Mouse (Mus musculus): Measurements from ENCODE around the gene Cenpa. TPM values are rescaled to one million over a fixed set of nuclear protein-coding genes. Genes with fewer than 3 reads are reported as not detected.

Cenpa gene
- polyA plus RNA-seq, 1 experiment from 2014 or later: 175 TPM

GRCm38 (mm10) chr5:30632134-30632533 is 34.4 kb upstream of the Cenpa start:
- no peaks in the 10 kb centered on the region for H3K36me3 ChIP-seq (ENCODE audit: control insufficient read depth, insufficient read depth, low read length)
- no peaks in the 10 kb centered on the region for H3K9me3 ChIP-seq (replicated peaks; ENCODE audit: control insufficient read depth, low read length)
- no peak overlapping the region for H3K27ac ChIP-seq (ENCODE audit: low read length)
- H3K4me2 ChIP-seq (ENCODE audit: low read depth, low read length): no peak overlapping the region
- H3K4me1 ChIP-seq (ENCODE audit: control insufficient read depth, insufficient read depth, low read length): no peaks in the 10 kb centered on the region
- H3K27me3 ChIP-seq (ENCODE audit: control insufficient read depth, insufficient read depth, low read length): no peaks in the 10 kb centered on the region
- no peak overlapping the region for H3K4me3 ChIP-seq (replicated peaks; ENCODE audit: low read length)
- no peak for ATAC-seq (ENCODE audit: insufficient read depth, low FRiP score)
- no peak overlapping the region for H3K9ac ChIP-seq (ENCODE audit: low read length)
- WGBS: 72% methylated on average over 1 of the region's 1 CpGs

GRCm38 (mm10) chr5:30636994-30637393 is 29.6 kb upstream of the Cenpa start:
- Histone ChIP-seq H3K9me3 (replicated peaks; ENCODE audit: control insufficient read depth, low read length) (no peaks in the 10 kb centered on the region), H3K4me1 (ENCODE audit: control insufficient read depth, insufficient read depth, low read length) (no peaks in the 10 kb centered on the region), H3K27ac (ENCODE audit: low read length) (no peak overlapping the region; the same call in 1 of the 2 replicates), H3K27me3 (ENCODE audit: control insufficient read depth, insufficient read depth, low read length) (no peaks in the 10 kb centered on the region), H3K9ac (ENCODE audit: low read length) (no peak overlapping the region), H3K4me3 (replicated peaks; ENCODE audit: low read length) (no peak overlapping the region), H3K36me3 (ENCODE audit: control insufficient read depth, insufficient read depth, low read length) (no peaks in the 10 kb centered on the region), H3K4me2 (ENCODE audit: low read depth, low read length) (no peak overlapping the region)
- 36% methylated on average over 7 of the region's 7 CpGs for WGBS
- no peak for ATAC-seq (ENCODE audit: insufficient read depth, low FRiP score)

GRCm38 (mm10) chr5:30638041-30638440 is 28.5 kb upstream of the Cenpa start:
- peak; percentile 56; the same call in 1 of the 2 replicates for ATAC-seq (ENCODE audit: insufficient read depth, low FRiP score)
- H3K9ac ChIP-seq (ENCODE audit: low read length): no peak overlapping the region
- H3K4me1 ChIP-seq (ENCODE audit: control insufficient read depth, insufficient read depth, low read length): no peaks in the 10 kb centered on the region
- H3K4me3 ChIP-seq (replicated peaks; ENCODE audit: low read length): no peak overlapping the region
- H3K27ac ChIP-seq (ENCODE audit: low read length): no peak overlapping the region
- no peak overlapping the region for H3K4me2 ChIP-seq (ENCODE audit: low read depth, low read length)
- no peaks in the 10 kb centered on the region for H3K9me3 ChIP-seq (replicated peaks; ENCODE audit: control insufficient read depth, low read length)
- H3K36me3 ChIP-seq (ENCODE audit: control insufficient read depth, insufficient read depth, low read length): no peaks in the 10 kb centered on the region
- no peaks in the 10 kb centered on the region for H3K27me3 ChIP-seq (ENCODE audit: control insufficient read depth, insufficient read depth, low read length)
- under 1% methylated on average over 6 of the region's 6 CpGs for WGBS

- WGBS: 53% methylated on average over 5 of the region's 5 CpGs
- ATAC-seq (ENCODE audit: insufficient read depth, low FRiP score): no peak
Observed at GRCm38 (mm10) chr5:30643477-30644179, 22.9 kb upstream of the Cenpa start.

GRCm38 (mm10) chr5:30646036-30646435 is 20.5 kb upstream of the Cenpa start:
- H3K27me3 ChIP-seq (ENCODE audit: control insufficient read depth, insufficient read depth, low read length): no peaks in the 10 kb centered on the region
- peaks cover 34% of the 10 kb centered on the region for H3K4me1 ChIP-seq (ENCODE audit: control insufficient read depth, insufficient read depth, low read length)
- H3K9ac ChIP-seq (ENCODE audit: low read length): no peak overlapping the region
- no peaks in the 10 kb centered on the region for H3K9me3 ChIP-seq (replicated peaks; ENCODE audit: control insufficient read depth, low read length)
- no peak overlapping the region for H3K4me3 ChIP-seq (replicated peaks; ENCODE audit: low read length)
- 59% methylated on average over 2 of the region's 2 CpGs for WGBS
- no peak for ATAC-seq (ENCODE audit: insufficient read depth, low FRiP score)
- H3K27ac ChIP-seq (ENCODE audit: low read length): no peak overlapping the region
- H3K36me3 ChIP-seq (ENCODE audit: control insufficient read depth, insufficient read depth, low read length): no peaks in the 10 kb centered on the region
- H3K4me2 ChIP-seq (ENCODE audit: low read depth, low read length): no peak overlapping the region

More at GRCm38 (mm10) chr5:30643477-30644179, 22.9 kb upstream of the Cenpa start:
- Histone ChIP-seq H3K4me3 (replicated peaks; ENCODE audit: low read length) (no peak overlapping the region), H3K9me3 (replicated peaks; ENCODE audit: control insufficient read depth, low read length) (no peaks in the 10 kb centered on the region), H3K4me1 (ENCODE audit: control insufficient read depth, insufficient read depth, low read length) (peaks cover 12% of the 10 kb centered on the region), H3K9ac (ENCODE audit: low read length) (no peak overlapping the region), H3K27ac (ENCODE audit: low read length) (no peak overlapping the region), H3K4me2 (ENCODE audit: low read depth, low read length) (no peak overlapping the region), H3K36me3 (ENCODE audit: control insufficient read depth, insufficient read depth, low read length) (no peaks in the 10 kb centered on the region), H3K27me3 (ENCODE audit: control insufficient read depth, insufficient read depth, low read length) (no peaks in the 10 kb centered on the region)

- Histone ChIP-seq H3K9me3 (replicated peaks; ENCODE audit: control insufficient read depth, low read length) (no peaks in the 10 kb centered on the region), H3K27ac (ENCODE audit: low read length) (peak overlapping the region; percentile 81), H3K4me3 (replicated peaks; ENCODE audit: low read length) (peak overlapping the region; percentile 71), H3K9ac (ENCODE audit: low read length) (peak overlapping the region; percentile 85), H3K4me2 (ENCODE audit: low read depth, low read length) (peak overlapping the region; percentile 95), H3K27me3 (ENCODE audit: control insufficient read depth, insufficient read depth, low read length) (no peaks in the 10 kb centered on the region), H3K36me3 (ENCODE audit: control insufficient read depth, insufficient read depth, low read length) (no peaks in the 10 kb centered on the region), H3K4me1 (ENCODE audit: control insufficient read depth, insufficient read depth, low read length) (peaks cover 34% of the 10 kb centered on the region)
- WGBS: 8% methylated on average over 9 of the region's 9 CpGs
- ATAC-seq (ENCODE audit: insufficient read depth, low FRiP score): 0 out of 2 replicates have a peak, but pooled peaks have one; percentile 17
Observed at GRCm38 (mm10) chr5:30647396-30647795, 19.2 kb upstream of the Cenpa start.

GRCm38 (mm10) chr5:30647815-30648560 is 18.6 kb upstream of the Cenpa start, which contains the start of gene Slc35f6:
Slc35f6 (plus strand) TSS chr5:30647933.
- H3K4me3 ChIP-seq (replicated peaks; ENCODE audit: low read length): peak within 1 kb of the TSS; percentile 71
- H3K27ac ChIP-seq (ENCODE audit: low read length): peak within 1 kb of the TSS; percentile 81
- peaks cover 34% of the 10 kb centered on the region for H3K4me1 ChIP-seq (ENCODE audit: control insufficient read depth, insufficient read depth, low read length)
- H3K27me3 ChIP-seq (ENCODE audit: control insufficient read depth, insufficient read depth, low read length): no peaks in the 10 kb centered on the region
- WGBS: under 1% methylated on average over 38 of the region's 38 CpGs
- H3K36me3 ChIP-seq (ENCODE audit: control insufficient read depth, insufficient read depth, low read length): no peaks in the 10 kb centered on the region
- peak within 1 kb of the TSS; percentile 95 for H3K4me2 ChIP-seq (ENCODE audit: low read depth, low read length)
- peak; percentile 89 for ATAC-seq (ENCODE audit: insufficient read depth, low FRiP score)
- H3K9ac ChIP-seq (ENCODE audit: low read length): peak within 1 kb of the TSS; percentile 85
- H3K9me3 ChIP-seq (replicated peaks; ENCODE audit: control insufficient read depth, low read length): no peaks in the 10 kb centered on the region

- H3K9ac ChIP-seq (ENCODE audit: low read length): peak overlapping the region; percentile 85; the same call in 1 of the 2 replicates
- WGBS: 40% methylated on average over 4 of the region's 4 CpGs
- no peak for ATAC-seq (ENCODE audit: insufficient read depth, low FRiP score)
Observed at GRCm38 (mm10) chr5:30649558-30649957, 17.0 kb upstream of the Cenpa start.

GRCm38 (mm10) chr5:30650756-30651155 is 15.8 kb upstream of the Cenpa start:
- WGBS: 75% methylated on average over 3 of the region's 3 CpGs
- no peak overlapping the region for H3K9ac ChIP-seq (ENCODE audit: low read length)
- no peaks in the 10 kb centered on the region for H3K27me3 ChIP-seq (ENCODE audit: control insufficient read depth, insufficient read depth, low read length)
- peak overlapping the region; percentile 0; the same call in 1 of the 2 replicates for H3K27ac ChIP-seq (ENCODE audit: low read length)
- H3K4me3 ChIP-seq (replicated peaks; ENCODE audit: low read length): no peak overlapping the region
- H3K36me3 ChIP-seq (ENCODE audit: control insufficient read depth, insufficient read depth, low read length): no peaks in the 10 kb centered on the region
- ATAC-seq (ENCODE audit: insufficient read depth, low FRiP score): no peak
- no peaks in the 10 kb centered on the region for H3K9me3 ChIP-seq (replicated peaks; ENCODE audit: control insufficient read depth, low read length)
- H3K4me1 ChIP-seq (ENCODE audit: control insufficient read depth, insufficient read depth, low read length): peaks cover 34% of the 10 kb centered on the region
- no peak overlapping the region for H3K4me2 ChIP-seq (ENCODE audit: low read depth, low read length)

More at GRCm38 (mm10) chr5:30649558-30649957, 17.0 kb upstream of the Cenpa start:
- Histone ChIP-seq H3K9me3 (replicated peaks; ENCODE audit: control insufficient read depth, low read length) (no peaks in the 10 kb centered on the region), H3K36me3 (ENCODE audit: control insufficient read depth, insufficient read depth, low read length) (no peaks in the 10 kb centered on the region), H3K4me3 (replicated peaks; ENCODE audit: low read length) (no peak overlapping the region), H3K4me1 (ENCODE audit: control insufficient read depth, insufficient read depth, low read length) (peaks cover 34% of the 10 kb centered on the region), H3K27me3 (ENCODE audit: control insufficient read depth, insufficient read depth, low read length) (no peaks in the 10 kb centered on the region), H3K4me2 (ENCODE audit: low read depth, low read length) (peak overlapping the region; percentile 95), H3K27ac (ENCODE audit: low read length) (no peak overlapping the region)
